Mouse (Mus musculus) myocyte (in vitro differentiated cells): ENCODE measurements around the gene Lekr1.
A peak's percentile ranks its signal among the peaks of the same experiment; 100 is the strongest.

ENCODE experiments used
- CEBPB ChIP-seq: IDR thresholded peaks from 2 replicates; pipeline ENCODE4 v1.6.1; 2011; ENCODE audit warnings: mild to moderate bottlenecking, moderate library complexity; ENCODE audit not compliant: poor library complexity, insufficient read depth, severe bottlenecking
- E2F4 ChIP-seq: IDR thresholded peaks from one replicate; pipeline ENCODE4 v1.6.1; 2011; ENCODE audit warnings: mild to moderate bottlenecking, control low read depth, moderate library complexity; ENCODE audit not compliant: insufficient read depth
- MAX ChIP-seq: IDR thresholded peaks from one replicate; pipeline ENCODE4 v1.6.1; 2011; ENCODE audit warnings: low read depth, mild to moderate bottlenecking, control low read depth
- MYOD1 ChIP-seq, 3 experiments: IDR thresholded peaks; one replicate each; pipeline ENCODE4 v1.6.1; 2011; ENCODE audit warnings: control low read depth in 2 of 3, low read depth in 2 of 3, mild to moderate bottlenecking in 2 of 3, moderate library complexity in 1 of 3; ENCODE audit not compliant: insufficient read length in 2 of 3, control insufficient read depth in 1 of 3
- MYOG ChIP-seq, 3 experiments: IDR thresholded peaks; one replicate each; pipeline ENCODE4 v1.6.1; 2011; ENCODE audit warnings: control low read depth in 2 of 3, low read depth in 2 of 3, mild to moderate bottlenecking in 2 of 3; ENCODE audit not compliant: insufficient read length in 2 of 3, control insufficient read depth in 1 of 3, insufficient read depth in 1 of 3
- POLR2A ChIP-seq: IDR thresholded peaks from one replicate; pipeline ENCODE4 v1.6.1; 2011; ENCODE audit warnings: low read depth, mild to moderate bottlenecking, control low read depth, moderate library complexity; ENCODE audit not compliant: insufficient read length
- POLR2AphosphoS2 ChIP-seq: IDR thresholded peaks from one replicate; pipeline ENCODE4 v1.6.1; 2011; ENCODE audit warnings: low read depth, control low read depth; ENCODE audit not compliant: insufficient read length
- REST ChIP-seq: IDR thresholded peaks from one replicate; pipeline ENCODE4 v1.6.1; 2011; ENCODE audit warnings: mild to moderate bottlenecking, control low read depth, moderate library complexity; ENCODE audit not compliant: insufficient read depth, insufficient read length
- SRF ChIP-seq: IDR thresholded peaks from one replicate; pipeline ENCODE4 v1.6.1; 2011; ENCODE audit warnings: low read depth; ENCODE audit not compliant: control insufficient read depth, insufficient read length
- TCF12 ChIP-seq: IDR thresholded peaks from one replicate; pipeline ENCODE4 v1.6.1; 2011; ENCODE audit warnings: mild to moderate bottlenecking, control low read depth; ENCODE audit not compliant: poor library complexity, insufficient read depth, severe bottlenecking
- TCF3 ChIP-seq: IDR thresholded peaks from one replicate; pipeline ENCODE4 v1.6.1; 2011; ENCODE audit warnings: low read depth, control low read depth; ENCODE audit not compliant: insufficient read length
- USF1 ChIP-seq: IDR thresholded peaks from one replicate; pipeline ENCODE4 v1.6.1; 2011; ENCODE audit warnings: low read depth, mild to moderate bottlenecking, control low read depth, moderate library complexity

- TF ChIP-seq MAX (no peak), CEBPB (no peak), POLR2A (no peak), USF1 (no peak), E2F4 (no peak), MYOD1 (IDR thresholded peaks at IDR 0.05; ENCODE audit: control insufficient read depth in 1 of 3, insufficient read length in 2 of 3, low read depth in 2 of 3) (peak in 2 of 3 experiments; percentile 24 to 75), TCF12 (no peak), POLR2AphosphoS2 (no peak), TCF3 (no peak), MYOG (IDR thresholded peaks at IDR 0.05; ENCODE audit: control insufficient read depth in 1 of 3, insufficient read depth in 1 of 3, insufficient read length in 2 of 3, low read depth in 2 of 3) (peak in 1 of 3 experiments; percentile 36), SRF (no peak), REST (no peak)
Observed at GRCm38 (mm10) chr3:65802868-65803267, 136.8 kb downstream of the Lekr1 start.
